Mouse (Mus musculus) left cerebral cortex, adult 9 months (tissue): ENCODE results near the gene Gm5431.
A peak's percentile ranks its signal among the peaks of the same experiment; 100 is the strongest.
"Not testable (repeated sequence)": the region's sequence is repeated elsewhere in the genome, so short reads cannot be mapped to it uniquely, and the experiment has no call there.

Experiments
- DNase-seq, 2 experiments: peaks; one replicate each; pipeline ENCODE4 v3.0.0; 2022; ENCODE audit warnings: low spot score in 2 of 2

Gene Gm5431

DNA sequence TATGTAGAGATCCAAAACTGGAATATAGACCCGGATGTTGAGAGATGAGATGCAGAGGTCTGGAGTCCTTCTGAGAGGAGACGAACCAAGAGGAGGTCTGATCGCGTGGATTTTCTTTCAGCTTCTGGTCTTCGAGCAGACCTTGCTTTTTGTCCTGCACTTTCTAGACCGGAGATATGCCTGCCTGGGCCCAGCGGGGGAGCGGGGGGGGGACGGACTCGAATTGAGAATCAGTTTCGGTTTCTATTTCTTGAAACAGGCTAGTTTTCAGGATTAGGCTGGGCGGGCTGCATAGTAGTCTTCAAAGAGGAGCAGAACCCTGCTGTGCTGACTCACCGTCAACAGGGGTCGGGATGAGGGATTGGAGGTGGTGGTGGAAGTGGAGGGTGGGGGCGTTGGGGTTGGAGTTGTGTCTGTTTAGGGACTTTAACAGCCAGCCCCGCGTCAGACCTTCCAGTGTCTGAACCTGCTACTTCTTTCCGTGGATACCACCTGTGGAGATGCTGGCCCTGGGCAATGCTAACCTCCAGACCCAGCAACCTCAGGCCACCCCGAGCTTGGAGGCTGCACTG, 30.7 kb downstream of the Gm5431 start, which contains the start of gene Irgm1:
Irgm1 (minus strand) TSS at position 483 of the 572 bp plus-strand sequence.
- peak in 1 of 2 experiments; percentile 39 for DNase-seq

DNA sequence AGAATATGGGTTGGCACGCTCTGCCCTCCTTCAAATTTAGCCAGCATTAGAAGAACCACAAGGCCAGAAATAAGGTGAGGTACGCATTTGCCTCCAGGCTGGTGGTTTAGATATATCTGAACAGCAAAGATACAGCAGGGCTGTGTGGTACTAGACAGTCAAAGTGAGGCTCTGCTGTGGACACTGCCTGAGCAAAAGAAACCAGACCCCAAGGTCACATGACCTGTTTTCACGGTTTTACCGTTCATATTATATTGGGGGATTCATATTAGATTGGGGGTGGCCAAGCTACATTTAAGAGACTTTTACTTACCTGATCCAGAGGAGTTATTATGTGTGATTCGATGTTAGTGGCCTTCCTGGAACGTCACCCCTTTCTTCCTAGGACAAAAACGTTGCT, 31.2 kb downstream of the Gm5431 start:
- DNase-seq, result no peak

DNA sequence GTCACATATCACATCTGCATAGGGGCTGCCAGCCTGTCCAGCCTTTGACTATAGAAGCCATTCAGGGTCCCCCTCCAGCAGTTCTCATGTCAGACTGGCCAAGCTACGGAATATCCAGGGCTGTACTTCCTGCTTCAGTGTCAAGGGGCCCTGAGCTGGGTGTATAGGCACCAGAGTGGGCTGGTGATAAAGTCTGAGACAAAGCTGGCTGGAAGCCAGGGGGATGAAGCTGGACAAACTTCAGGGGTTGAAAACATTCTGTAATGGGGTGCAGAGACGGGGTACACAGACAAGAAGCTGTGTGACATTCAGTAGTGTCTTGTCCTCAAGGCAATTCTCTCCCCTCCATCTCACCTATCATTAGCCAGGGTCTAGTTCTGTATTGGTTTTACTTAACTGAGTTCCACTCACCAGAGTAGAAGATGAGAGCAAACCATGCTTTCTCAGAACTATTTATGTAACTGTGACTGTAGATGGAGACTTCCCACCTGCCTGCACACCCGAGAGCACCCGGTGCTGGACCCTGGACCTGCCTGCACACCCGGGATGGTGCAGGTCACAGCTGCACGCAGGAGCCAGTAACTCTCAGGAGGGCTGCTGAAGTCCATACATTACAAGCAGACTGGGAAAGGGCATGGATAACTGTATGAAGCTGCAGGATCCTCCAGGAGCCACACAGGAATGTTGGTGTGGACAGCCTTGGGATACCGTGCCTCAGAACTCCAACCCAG, 32.5 kb downstream of the Gm5431 start:
- DNase-seq, result no peak

DNA sequence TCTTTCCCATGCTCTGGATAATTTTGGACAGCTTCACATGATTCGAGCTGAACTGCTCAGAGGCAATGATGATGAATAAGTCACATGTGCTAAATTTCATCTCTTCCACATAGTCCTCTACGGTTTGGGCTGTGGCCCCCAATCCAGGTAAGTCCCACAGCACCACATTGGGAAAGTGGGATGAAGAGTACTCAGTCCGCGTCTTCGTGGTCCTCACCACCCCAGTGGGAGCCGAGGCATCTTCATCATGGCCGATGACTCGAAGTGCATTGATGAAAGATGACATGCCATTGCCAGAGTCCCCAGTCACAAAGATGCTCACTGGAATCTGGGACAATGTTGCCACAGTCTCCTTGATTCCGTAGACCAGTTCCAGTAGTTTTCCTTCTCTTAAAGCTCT, 35.5 kb downstream of the Gm5431 start:
- no peak for DNase-seq

DNA sequence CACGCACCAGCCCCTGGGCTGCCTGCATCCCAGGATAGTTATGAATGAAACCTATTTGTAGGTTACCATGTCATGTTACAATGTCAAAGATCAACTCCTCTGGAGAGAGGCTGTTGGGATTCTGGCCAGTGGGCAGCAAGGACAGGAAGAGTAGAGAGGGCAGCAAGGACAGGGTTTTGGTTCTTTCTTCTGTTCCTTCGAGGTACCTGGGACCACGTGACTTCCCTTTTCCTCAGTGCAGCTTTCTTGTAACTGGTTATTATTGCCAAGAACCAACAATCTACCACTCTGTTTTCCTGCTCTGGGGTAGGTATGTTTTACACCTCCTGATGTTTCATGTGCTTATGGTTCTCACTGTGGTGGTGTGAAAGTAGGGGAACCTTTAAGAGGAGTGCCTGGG, 38.2 kb downstream of the Gm5431 start:
- no peak for DNase-seq

DNA sequence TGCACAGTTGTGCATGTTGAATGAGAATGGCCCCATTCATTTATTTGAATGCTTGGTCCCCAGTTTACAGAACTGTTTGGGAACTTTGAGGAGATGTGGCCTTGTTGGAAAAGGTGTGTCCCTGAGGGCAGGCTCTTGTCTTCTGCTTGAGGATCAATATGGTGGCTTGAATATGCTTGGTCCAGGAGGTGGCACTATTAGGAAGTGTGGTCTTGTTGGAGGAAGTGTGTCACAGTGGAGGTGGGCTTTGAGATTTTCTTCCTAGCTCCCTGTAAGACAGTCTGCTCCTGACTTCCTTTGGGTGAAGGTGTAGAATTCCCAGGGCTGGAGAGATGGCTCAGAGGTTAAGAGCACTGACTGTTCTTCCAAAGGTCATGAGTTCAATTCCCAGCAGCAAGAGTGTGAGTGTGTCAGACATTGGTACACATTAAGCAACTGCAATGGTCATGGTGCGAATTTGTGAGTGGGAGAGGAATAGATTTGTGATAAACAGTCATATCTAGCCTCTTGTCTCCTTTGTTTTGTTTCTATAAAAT, 39.2 kb downstream of the Gm5431 start:
- DNase-seq, result no peak

DNA sequence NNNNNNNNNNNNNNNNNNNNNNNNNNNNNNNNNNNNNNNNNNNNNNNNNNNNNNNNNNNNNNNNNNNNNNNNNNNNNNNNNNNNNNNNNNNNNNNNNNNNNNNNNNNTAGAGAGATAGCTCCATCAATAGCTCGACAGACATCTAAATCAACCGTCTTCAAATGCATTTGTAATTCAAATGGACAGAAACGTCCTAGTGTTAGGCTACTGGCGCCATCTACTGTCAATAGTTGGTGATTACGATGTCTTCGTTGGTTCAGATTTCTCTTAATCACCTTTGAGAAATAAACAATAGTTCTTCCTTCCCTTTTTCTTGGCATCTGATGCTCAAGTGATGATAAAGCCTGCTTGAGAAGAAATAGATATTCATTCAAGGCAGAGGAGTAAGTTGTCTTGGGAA, 43.0 kb downstream of the Gm5431 start:
- DNase-seq, result peak in 1 of 2 experiments; percentile 74

DNA sequence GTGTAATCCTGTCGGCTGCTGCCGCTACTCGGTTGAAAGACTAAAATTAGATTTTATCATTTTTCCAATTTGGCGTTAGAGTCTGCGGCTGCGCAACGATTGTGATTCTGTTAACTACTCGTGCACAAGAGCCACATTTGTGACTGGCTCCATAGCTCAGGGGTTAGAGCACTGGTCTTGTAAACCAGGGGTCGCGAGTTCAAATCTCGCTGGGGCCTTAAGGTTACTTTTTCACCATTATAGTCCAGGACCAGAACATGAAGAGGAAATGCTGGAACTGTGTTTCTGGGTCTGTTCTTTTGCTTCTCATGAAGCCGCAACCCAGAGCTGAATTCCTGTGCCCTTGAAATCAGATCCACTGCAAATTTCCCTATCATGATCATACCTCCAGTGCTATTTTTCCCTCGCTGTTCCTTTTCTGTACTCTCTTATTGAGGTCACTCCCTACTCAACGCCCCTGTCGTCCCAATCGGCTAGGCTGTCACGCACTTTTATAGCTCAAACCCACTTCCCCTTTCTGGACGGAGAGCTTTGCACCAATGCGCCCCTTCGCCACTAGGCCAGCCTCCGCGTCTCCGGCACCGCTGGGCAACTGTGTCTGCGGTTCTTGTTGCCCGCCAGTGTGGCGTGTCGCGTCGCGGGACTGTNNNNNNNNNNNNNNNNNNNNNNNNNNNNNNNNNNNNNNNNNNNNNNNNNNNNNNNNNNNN, 48.4 kb downstream of the Gm5431 start:
- DNase-seq, result peak; percentile 78 to 96

DNA sequence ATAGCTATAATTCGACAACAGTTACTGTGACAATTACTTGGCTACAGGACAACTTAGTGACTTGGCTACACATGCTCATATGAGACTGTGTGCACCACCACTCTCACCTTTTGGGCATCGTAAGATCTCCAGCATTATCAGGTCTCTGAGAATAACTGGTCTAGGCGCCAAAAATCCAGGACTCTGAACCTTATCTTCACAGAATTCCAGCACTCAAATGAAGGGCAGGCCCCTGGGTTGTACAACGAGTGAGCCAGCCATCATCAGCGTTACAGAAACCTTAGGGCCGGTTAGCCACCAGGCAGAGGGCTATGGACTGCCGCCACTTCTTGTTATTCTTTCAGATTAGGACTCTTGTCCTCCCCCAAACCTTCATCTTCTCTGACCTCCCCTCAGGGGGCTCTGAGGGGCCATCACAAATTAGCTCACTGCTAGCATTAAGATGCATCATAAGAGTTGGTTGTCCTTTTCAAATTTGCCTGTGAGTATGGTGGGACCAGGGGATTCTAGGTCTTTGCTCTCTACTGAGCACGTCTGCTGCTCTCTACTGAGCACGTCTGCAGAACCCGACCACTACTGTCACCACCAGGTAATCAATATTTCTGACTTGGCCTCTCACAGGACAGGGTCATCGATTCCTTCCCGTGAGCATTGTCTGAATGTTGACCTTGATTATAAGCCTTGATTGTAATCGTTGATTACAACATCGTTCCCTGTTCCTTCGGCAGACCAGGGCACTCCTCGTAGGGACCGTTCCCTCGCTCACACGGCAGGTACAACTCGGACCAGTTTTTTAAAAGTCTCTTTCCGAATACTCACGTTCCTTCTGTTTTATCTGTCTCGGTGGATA, 49.2 kb downstream of the Gm5431 start:
- DNase-seq, result no peak

DNA sequence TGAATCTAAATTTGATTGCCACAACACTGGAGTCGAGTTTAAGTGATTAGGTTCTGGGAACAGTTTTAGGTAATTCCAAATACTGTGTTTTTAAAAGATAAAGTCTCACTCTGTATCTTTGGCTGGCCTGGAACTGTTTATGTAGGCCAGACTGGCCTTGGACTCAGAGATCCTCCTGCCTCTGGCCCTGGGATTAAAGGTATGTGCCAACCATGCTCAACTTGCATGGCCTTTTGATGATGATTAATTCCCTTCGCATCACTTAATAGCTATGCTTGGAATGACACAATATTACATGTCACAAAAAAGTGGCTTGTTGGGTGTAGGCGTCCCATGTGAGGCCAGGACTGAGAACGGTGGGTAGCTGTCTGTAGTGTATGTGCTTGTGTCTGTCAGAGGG, 49.8 kb downstream of the Gm5431 start:
- no peak for DNase-seq

DNA sequence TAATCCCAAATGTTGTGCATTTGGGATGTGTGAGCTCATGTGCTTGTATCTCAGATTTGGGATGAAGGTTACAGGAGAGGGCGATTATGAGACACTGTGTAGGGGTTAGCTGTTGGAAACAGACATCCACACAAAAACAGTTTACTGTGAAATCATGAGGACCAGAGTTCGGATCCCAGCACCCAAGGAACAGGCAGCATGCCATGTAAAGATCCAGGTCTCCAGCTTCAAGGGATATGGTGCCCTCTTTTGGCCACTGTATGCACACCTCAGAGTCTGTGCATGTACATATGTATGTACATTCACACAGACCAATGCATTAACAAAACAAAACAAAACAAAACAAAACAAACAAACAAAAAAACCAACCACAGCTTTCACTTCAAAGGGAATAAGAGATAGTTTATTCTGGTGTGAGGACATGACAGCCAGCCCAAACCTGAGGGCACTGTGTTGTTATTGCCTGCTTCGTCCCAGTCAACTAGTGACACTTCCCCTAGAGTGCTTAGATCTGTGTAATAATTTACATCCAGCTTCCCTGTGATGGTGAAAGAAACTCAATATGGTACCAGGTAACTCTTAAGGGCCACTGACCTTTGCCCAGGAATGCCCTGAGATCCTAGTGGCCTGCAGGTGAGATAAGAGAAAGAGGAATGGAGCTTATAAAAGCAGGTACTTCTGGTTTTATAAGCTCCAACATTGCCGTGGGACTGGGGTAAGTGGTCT, 50.6 kb downstream of the Gm5431 start:
- DNase-seq, result no peak

DNA sequence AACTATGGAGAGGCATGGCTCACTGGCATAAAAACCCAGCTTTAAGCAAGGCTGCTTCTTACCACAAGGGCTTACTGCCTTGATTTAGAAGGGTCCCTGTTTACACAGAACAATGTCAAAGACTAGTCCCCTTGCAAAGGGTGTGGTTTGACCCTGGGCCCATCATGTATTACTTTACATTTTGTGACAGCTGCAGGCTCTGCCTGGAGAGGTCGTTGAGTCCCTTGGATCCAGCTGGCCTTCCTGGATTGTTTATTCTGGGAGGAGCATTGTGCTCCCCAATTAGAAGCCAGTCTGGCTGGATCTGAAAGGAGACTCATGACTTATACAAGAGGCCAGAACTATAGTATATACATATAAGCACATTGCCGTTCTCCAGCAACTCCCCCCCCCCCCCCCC, 51.8 kb downstream of the Gm5431 start:
- no peak for DNase-seq

DNA sequence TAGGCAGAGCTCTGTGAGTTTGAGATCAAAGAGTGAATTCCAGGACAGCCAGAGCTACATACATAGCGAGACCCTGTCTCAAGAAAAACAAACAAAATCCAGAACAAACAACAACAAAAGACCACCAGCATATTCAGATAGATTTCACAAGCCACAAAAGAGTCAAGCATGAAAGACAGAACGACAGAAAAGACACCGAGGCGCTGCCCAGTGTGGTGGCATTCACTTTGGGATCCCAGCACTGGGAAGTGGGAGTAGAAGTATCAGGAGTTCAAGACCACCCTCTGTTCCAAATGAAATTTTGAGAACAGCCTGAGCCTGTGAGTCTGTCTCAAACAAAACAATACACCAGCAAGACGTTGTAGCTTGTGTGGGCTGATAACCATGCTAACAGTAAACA, 55.1 kb downstream of the Gm5431 start:
- no peak for DNase-seq

DNA sequence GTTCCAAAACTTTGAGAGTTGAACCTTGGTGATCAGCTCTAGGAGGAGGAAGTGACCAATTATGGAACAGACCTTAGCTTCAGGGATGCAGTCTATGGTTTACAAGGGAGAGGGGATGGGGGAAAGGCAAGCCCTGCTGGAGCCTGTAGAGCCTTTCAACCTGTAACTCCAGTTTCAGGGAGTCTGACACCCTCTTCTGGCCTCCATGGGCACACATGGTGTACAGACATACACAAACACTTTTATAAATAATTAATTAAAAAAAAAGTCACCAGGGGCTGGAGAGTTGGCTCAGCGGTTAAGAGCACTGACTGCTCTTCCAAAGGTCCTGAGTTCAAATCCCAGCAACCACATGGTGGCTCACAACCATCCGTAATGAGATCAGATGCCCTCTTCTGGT, 55.7 kb downstream of the Gm5431 start:
- not testable (repeated sequence) for DNase-seq

DNA sequence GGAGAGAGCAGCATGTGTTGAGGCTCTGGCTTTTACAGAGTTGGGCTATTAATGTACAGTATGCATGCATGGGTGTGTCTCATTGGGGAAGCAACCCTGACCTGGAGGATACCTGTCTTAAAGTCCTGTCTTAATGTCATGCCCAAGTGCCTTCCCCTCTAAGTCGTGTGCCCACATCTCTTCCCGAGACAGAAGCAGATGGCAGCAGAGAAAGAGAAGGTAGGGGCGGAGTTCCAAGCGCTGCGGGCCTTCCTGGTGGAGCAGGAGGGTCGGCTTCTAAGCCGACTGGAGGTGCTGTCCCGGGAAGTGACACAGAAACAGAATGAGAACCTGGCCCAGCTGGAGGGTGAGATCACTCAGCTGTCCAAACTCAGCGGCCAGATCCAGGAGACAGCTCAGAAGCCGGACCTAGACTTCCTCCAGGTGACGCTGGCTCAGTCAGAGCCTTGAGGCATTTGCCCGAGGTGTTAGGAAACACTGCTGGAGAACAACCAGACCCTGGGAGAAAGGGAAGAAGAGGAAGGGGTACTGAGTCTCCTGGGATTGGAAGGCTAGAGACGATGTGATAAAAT, 56.7 kb downstream of the Gm5431 start:
- DNase-seq, result no peak

DNA sequence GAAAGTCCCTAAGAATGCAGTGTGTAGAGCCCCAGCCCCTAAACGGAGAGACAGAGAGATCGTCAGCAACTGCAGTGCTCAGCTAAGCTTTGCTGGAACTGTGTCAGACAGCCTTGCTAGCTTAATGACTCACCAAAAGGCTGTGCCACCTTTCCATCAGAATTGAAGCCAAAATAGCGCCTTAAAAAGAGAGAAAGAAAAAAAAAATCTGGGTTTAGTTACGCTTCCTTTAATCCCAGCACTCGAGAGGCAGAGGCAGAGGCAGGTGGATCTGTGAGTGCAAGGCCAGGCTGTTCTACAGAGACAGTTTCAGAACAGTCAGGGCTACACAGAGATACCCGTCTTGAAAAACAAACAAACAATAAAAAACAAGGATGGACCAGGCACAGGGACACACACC, 57.7 kb downstream of the Gm5431 start:
- DNase-seq, result no peak

DNA sequence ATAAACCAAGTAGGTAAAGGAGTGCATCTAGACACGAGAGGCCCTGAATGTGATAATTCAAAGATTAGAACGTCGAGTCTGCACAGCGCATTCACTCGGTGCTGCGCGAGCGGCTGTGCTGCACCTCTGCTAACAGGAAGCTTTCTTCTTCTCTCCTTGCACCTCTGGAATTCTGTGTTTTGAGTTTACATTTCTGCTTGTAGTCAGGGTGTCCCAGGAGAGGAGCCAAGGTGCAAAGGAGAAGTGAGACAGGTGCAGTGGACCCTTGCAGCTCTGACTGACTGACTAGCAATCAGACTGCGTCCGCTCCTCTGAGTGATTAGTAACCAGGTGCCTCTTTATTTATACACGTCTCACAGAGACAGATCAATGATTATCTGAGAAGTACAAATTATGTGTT, 58.8 kb downstream of the Gm5431 start:
- no peak for DNase-seq

DNA sequence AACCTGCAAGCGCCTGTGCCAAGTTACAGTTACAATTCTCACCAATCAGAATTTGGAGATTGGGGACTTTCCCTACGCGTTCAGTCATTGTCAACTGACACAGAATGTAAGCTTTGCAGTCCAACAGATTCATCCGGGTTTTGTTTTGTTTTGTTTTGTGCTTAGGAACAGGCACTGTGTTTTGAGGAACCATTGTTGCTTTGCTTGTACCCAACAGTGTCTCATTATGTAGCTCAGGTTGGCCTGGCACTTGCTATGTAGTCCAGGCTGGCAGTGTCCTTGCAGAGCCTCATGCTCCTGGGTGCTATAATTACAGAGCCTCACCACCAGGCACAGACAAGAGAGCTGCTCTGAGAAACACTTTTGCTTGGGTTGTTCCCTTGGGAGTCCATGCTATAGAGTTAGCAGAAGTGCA, 59.6 kb downstream of the Gm5431 start:
- no peak for DNase-seq

DNA sequence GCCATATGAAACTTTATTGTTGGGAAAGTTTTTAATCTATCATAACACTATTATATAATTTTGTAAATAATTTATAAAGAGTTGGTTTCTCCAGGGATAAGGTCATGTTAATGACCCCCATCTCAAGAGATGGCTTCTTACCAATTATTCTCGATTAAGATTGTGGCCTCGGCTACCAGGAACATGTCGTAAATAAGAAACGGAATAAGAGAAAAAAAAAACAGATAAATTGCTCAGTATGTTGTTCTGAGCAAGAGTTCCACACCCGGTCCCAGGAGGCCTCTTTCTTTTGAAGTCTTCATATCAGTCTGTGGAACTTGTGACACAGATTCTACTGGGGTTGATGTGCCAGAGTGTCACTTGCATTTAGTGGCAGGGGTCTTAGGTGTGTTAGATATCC, 60.8 kb downstream of the Gm5431 start:
- no peak for DNase-seq

DNA sequence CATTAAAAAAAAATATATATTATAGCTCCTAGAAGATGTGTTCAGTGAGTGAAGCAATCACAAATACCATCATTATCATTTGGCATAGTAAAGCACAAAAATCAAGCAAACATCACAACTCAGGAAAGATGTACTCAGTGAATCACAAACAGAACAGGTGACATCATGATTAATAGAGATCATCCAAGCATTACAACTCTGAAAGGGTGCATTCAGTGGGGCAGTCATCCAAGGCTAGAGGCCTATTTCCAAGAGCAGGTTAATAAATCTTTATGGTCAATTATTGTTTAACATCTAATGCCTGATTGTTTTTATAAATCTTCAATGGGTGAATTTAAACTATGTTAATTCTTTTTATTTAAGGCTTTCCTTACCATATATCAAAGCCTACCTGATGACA, 61.2 kb downstream of the Gm5431 start:
- DNase-seq, result no peak
